Mouse (Mus musculus): ENCODE measurements at regions not wholly inside any gene's neighbourhood (a gene's known extent, or its start where the extent isn't known, plus 50 kb on each side); places are given as distances from the start of the nearest gene placed in this dataset.

DNA sequence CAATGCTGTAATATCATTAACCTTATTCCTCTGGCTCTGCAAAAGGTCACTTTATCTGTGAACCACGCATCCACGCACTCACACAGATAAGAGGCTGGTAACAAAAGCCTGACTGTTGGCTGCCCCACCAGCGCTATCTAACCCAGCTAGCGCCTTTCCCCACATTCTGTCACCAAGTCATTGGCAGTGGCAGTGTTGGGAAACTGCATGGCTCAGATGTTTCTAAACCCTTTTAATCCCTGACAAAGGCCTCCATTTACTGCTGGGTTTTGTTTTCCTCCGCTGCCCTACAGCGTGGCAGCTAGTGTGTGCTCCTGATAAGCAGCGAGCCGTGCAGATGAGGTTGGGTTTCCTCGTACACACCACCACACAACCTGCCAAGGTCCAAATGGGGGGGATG is 55.7 kb downstream of the Id4 start:
- DNase-seq (ENCODE audit: low read depth, low spot score): peak; percentile 28

DNA sequence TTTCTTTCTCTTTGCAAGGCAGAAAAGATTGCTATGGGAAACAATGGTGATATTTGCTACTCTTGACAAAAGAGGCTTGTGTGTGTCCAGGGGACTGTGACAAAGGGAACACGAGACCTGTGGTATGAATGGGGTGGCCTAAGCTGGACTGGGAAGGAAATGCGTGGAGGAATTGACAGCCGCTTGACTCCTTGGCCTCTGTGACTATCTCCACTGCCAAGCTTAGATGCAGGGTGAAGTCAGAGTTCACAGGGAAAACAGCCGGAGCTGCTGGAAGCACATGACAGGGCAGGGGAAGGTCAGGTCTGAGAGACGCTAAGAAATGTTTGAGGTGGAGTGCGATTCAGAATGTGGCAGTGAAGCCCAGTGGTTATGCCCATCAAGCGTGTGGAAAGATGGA is 56.4 kb downstream of the Id4 start:
- peak; percentile 12 for DNase-seq (ENCODE audit: low read depth, low spot score)

DNA sequence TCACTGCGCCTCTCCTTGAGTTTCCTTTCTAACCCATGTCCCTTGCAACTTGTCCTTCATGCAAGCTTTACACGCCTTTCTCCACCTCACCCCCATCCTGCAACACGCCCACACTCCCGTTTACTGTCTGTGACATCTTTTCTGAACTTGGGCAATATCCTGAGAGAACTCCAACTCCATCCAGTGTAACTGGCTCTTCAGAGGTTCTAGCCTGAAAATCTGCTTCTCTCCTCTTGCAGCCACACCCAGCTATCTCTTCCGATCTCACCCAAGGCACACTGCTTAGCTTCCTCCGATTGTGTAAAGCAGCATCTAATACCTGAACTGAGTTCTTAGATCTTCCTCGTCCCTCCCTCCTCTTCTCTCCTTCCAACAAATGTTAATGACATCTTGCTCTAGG is 58.0 kb downstream of the Id4 start:
- no peak for DNase-seq (ENCODE audit: low read depth, low spot score)

DNA sequence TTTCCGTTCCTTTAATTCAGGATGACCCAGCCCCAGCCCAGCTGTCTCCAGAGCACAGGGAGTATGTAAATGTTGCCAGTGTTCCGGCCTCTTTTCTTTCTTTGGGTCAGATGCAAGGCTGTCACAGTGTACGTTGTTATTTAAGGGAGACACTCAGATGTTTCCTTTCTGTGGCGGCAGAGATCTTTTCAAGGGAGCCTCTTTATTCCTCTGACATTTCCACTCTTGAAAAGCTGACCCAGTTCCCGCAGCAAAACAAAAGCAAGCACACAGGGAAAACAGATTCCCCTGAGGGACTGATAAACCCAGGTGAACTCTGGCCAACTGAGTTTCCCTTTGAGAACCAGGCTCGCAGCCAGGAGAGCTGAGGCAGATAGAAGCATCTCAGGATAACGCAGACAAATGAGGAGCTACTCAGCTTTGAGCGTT is 63.3 kb downstream of the Id4 start:
- DNase-seq (ENCODE audit: low read depth, low spot score): no peak

DNA sequence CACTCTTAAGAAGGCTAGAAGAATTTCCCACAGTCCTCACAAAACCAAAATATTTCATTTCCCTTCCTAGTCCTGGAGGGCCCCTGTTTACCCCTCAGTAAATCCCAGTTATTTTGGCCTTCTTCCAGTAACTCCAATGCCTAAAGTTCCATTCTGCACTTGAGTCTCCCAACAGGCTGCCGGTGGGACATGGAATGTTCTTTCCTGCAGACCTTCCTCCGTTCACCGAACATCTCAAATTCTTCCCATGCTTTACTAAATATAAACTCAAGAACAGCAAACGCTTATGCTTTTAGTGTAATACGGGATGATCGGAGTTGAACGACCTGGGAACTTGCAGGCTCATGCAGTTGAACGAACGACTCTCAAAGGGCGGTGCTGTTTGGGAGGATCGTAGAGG is 69.6 kb downstream of the Id4 start:
- DNase-seq (ENCODE audit: low read depth, low spot score): no peak

DNA sequence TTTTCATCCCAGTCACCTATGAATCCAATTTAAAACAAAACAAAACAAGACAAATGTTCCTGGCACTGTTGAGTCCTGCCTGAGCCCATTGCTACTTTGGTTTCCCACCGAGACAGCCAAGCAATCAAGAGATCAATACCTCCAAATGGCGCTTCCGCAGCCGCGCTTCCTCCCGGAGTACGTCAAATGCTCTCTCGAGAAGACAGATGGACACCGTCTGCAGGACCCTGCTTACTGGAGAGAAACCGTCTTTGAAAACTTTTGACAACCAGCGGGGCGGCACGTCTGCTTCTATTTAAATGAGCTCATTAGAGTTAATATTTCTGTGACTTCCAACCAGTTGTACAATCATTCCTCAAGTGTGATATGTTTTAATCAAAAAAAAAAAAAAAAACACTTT is 75.1 kb downstream of the Id4 start:
- no peak for DNase-seq (ENCODE audit: low read depth, low spot score)

DNA sequence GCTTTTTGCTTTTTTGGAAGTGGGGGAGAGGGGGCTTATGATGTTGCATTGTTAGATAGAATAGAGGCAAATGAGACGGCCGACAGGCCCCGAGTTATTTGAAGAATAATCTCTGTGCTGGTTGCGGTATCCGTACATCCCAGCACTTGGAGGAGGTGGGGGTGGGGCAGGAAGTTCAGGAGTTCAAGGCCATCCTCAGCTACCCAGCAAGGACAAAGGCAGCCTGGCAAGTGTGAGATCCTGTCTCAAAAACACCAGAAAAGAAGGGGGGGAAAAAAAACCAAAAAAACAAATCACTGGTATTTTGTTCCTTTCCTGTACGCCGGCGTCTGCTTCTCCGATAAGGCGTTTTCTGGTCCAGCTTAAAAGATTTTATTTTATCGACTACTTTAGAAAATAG is 75.6 kb downstream of the Id4 start:
- no peak for DNase-seq (ENCODE audit: low read depth, low spot score)

DNA sequence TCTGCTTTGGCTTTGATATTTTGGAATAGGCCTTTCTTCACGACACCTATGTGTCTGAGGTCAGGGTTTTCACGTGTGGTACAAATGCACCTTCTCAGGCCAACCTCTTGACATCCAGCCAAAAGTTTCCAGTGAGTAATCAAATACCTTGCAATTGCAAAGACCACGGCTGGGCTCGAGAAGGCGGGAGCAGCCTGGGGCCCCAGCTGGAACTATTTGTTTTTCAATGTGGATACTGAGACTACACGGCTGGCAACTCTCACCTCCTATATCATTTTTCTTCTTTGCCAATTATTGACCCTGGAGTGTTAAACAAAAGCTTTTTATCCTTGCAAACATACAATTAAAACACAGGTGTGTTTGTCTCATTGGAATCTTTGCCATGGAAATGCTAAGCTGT is 77.5 kb downstream of the Id4 start:
- DNase-seq (ENCODE audit: low read depth, low spot score): no peak

DNA sequence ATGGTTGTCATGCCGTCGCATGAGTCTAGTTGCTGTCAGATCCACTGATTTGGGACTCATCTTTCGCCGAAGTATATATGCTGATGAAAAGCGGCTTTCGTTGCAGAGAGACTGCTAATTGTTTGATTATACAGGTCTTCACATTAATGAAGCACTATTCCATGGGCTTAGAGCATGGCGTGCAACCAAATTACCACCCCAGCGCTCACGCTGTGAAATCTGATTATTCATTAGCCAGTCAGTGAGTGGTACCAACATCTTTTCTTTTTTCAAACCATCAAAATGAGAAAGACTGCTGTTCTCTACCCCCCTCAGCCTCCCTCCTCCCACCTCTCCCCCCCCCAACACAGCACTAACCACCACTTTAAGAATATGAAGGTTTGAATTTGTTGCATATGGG is 89.1 kb downstream of the Id4 start:
- no peak for DNase-seq (ENCODE audit: low read depth, low spot score)

DNA sequence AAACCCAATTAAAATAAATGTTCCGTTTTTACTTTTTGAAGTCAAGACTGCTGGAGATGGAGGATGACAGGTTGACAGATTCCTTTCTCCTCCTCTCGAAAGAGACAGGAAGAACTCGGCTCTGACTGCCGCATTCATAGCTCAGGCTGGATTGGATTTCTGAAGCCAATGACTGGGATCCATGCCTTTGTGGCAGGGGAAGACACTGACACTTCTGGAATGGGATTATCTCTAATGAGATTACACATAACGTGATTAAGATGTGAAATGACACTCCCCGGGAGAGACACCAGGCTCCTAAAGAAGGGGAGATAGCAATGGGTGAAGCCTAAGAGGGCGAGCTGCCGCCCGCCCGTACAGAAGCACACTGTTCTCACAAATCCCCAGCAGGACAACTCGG is 89.9 kb downstream of the Id4 start:
- no peak for DNase-seq (ENCODE audit: low read depth, low spot score)

DNA sequence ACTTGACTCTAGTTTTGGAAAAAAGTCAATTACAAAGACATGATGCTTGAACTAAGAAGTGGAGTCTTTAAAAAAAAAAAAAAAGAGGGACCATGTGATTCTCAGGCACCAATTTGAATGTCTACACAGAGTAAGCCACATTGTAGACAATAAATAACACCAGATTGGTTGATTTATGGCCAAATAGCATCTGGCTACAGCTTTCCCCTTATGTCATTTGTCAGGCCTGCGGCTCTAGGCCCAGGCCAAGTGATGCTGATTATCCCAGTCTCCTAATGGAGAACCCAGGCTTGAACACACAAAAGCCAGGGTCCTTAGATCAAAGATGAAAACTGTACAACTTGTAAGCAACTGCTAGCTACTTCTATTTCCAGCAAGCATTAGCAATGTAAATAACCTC is 96.1 kb downstream of the Id4 start:
- no peak for DNase-seq (ENCODE audit: low read depth, low spot score)

DNA sequence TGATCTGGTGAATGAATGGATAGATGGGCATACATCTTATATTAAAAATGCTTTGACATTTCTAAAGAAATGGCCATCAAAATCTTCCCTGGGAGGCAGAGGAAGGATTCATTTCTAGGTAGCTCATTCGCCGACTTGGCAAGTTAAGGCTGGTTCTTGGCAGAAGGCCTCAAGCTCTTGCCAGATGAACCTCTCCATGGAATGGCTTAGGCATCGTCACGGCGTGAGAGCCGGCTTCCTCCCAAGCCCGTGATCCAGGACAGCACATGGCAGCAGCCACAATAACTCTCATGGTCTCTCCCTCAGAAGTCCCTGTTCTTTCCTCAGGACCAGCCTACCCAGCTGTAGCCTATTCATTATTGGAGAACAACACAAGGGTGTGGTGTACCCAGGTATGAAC is 96.6 kb downstream of the Id4 start:
- DNase-seq (ENCODE audit: low read depth, low spot score): no peak

DNA sequence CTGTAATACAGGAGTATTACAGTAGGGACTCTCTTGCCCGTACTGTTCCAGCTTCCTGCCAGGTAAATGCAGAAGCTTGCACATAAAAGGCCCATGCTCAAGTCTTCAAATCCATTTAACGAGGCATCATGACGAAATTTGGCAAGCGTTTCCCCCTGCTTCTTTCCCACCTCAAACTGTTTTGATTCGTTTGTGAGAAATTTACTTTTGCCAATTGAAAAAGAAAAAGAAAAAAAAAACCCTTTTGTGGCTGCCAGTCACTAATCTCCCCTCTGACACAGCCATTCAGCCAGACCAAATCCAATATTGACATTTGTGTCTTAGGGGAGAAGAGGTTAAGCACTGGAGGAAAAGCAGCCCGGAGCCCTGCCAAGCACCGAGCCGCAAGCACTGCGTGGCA is 110.0 kb downstream of the Id4 start:
- DNase-seq (ENCODE audit: low read depth, low spot score): no peak

DNA sequence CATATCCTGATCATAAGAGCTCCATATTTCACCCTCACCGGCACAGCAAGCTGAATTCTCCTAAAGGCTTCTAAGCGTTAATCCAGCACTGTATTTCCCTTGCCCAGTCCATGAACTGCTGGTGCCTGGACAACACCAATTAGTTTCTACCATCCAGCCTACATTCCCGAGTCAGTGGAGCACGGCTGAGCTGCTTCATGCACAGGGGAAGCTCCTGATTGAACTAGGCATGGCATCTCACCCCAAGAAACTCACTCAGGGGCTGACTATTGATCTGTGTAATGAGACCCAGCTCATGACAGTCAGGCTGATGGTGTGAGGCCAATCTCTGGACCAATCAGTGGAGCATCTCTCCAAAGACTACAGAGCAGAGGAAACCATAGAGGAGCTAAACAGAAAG is 115.4 kb downstream of the Id4 start:
- DNase-seq (ENCODE audit: low read depth, low spot score): no peak

DNA sequence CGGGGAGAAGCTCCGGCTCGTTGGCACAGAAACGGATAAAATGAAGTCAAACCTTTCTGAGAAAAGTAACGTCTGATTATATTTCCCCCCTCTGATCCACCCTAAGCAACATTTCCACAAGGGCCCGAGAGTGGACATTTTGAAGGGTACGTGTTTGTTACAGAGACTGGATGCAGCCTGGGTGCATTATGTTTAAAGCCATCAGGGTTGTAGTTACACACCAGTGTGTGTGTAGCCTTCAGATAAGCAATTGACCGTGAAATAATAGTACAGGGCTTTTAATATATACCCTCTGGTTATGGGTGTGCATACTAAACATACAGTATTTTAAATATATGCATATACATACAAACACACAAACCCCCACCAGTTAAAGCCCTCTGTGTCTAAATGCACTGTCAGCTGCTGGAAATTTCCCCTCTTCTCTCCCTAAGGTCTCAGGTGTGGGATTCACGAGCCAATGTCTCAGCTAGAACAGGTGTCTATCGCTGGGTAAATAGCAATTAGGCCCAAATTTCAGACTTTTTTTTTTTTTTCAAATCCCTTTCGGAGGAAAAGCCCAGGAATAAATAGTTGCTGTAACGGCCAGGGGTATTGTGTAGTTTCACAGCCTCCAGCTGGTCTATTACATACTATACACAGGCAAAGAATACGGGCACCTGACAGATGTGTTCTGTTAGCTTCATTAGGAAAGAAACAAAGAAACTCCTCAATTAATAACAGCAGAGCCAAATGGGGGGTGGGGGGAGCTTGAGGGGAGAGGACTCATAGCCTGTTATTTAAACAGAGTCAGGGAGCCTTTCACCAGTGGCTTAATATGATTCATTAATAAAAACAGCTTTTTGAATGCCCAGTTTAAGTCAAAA is 122.8 kb downstream of the Id4 start:
- no peak for DNase-seq (ENCODE audit: low read depth, low spot score)

DNA sequence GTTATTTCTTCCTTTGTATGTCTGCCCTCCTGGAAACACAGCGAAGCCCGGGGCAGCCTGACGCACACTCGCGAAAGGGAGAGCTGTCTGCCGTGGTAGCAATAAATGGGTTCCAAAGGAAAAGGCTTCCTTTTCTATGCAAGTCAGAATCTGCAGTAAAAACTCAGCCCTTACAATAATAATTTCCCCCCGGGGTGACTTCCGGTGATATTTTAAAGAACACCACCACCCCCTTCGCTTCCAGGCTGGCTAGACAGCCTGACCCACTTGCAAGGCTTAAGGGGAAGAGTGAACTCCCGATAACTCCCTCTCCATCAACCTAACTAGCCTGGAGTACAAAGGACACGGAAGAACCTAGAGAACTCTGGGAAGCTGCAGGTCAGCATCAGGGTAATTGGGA is 123.9 kb downstream of the Id4 start:
- no peak for DNase-seq (ENCODE audit: low read depth, low spot score)

DNA sequence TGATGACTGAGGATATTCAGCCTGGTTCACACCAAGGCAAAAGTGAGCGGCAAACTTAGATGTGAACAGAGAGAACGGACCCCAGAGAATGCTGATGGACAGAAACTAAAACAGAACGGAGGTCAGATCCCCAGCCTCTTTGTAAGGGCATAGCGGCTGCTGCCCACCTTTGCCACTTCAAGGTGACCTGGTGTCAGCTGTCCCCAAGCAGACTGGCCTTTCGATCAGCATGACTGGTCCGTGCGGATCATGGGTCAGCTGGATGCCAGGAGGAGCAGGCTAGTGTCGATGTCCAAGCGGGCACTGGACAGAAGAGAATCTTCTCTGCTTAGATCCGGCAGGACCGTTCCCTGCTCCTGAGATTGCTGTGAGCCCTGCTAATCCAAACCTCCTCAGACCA is 122.1 kb downstream of the Zfp169 start:
- no peak for DNase-seq (ENCODE audit: low read depth, low spot score)

DNA sequence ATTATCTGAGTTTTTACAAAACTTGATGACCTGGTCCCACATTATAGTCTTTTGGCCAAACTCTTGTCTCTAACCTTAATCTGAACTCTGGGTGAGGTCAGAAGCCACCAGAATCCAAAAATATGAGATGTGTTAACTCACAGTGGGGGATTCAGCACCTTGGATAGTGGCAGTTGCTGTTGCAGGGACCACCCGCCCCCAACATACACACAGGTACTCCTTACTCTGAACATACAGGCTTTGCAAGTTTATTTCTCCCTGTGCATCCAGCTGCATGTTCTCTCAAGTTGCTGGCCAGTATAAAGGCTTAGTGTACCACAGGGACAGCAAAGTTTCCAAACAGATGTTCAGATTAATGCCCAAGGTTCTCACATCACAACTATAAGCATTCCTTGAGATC is 115.5 kb downstream of the Zfp169 start:
- peak; percentile 47 for DNase-seq (ENCODE audit: low read depth, low spot score)

DNA sequence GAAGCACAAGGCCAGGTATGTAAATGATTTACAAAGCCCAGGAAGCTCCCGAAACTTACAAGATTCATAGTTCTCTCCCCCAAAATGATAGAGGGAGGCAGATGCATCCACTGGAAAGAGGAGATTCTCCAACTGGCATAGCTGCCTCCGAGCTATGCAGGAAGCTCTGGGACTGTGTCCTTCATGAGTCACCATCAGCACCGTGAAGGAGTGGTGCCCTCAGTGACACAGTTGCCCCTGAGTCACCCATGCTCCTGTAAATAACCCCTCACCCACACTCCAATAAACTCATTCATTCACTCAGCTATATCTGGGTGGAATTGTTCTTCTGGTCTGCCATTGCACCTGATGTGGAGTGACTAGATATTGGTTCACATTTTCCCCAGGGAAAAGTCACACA is 114.6 kb downstream of the Zfp169 start:
- DNase-seq (ENCODE audit: low read depth, low spot score): no peak

DNA sequence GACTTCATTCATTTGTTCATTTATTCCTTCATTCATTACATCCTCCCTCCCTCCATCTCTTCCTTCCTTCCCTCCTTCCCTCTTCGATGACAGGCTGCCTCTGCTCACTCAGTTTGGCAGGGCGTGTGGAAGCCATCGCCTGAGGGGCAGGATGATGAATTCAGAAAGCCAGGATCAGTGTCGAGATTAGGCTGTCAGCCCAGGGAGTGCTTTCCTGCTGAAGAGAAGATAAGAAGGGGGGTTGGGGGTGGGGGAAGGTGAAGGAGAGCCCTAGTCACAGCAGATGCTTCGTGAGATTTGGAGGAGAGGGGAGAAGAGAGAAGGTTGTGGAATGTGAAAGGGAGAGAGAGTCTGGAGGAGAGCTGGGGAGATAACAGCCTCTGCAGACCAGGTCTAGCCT is 110.9 kb downstream of the Zfp169 start:
- DNase-seq (ENCODE audit: low read depth, low spot score): no peak

DNA sequence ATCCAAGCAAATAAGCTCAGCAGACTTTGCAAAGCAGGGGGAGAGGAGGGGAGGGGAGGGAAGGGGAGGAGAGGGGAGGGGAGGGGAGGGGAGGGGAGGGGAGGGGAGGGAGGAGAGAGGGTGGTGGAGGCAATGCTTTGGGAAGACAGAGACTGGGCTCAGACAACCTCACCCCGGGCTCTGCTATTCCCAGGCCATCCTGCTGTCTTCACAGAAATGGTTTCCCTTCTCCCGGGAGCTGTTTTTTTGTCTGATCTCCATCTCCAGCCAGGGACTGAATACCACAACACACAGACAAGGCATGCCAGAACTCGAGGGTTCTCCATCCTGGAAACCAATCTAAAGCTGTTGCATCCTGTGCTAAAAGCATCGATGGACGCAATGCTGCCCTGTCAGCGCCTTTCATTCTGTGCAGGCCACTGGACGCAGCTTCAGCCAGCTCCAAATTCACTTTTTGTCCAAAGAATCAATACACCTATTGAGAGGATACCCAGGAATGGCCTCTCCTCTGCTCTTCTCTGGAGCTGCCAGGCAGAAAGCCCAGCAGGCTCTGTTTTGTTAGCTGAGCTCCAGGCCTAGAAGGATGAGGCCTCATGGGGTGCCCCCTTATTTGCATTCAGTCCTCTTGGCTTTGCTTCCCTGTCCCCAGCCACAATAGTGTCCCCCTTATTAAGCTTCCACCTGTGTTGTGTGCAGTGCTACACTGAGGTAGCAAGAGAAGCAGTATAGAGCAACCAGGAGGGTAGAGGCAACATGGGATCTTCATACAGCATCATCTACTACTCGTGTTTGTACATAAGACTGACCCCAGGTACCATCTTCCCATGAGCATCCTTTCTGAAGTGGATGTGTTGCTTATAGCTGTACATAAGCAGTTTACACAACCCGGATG is 90.6 kb downstream of the Zfp169 start:
- no peak for DNase-seq (ENCODE audit: low read depth, low spot score)

DNA sequence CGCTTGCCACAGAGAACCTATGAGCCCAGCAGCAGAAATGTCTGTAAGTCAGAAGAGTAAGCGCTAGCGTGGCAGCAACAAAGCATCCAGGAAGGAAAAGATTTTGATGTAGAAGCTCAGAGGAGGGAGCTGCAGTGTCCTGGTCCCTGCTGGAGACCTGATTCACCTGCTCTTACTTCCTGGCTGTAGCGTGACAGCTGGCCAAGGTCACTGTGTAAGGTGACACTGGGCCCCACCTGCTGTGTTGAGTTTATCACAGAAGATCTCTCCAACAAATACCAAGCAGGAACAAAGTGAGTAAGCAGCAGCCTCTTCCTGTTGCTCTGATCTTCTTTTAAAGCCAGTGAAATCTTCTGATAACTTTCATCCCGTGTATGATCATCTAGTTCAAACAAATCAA is 86.4 kb downstream of the Zfp169 start:
- DNase-seq (ENCODE audit: low read depth, low spot score): no peak
